Mouse (Mus musculus) adrenal gland, postnatal 4 days (tissue): ENCODE data around the gene H1fnt. TPM values are rescaled to one million over a fixed set of nuclear protein-coding genes. Genes with fewer than 3 reads are reported as not detected.

Experiments used
- DNase-seq, 2 experiments: peaks; one replicate each; pipeline ENCODE4 v3.0.0; 2021 to 2022; ENCODE audit warnings: low spot score in 2 of 2, mixed read lengths in 2 of 2
- long read RNA-seq, 2 experiments: library from polyadenylated mRNA; stranded (forward); transcript quantifications; one replicate each; pipeline ENCODE4 v2.0.0; 2021
- total RNA-seq, 2 experiments: library from RNA; stranded (reverse); gene quantifications; 2 replicates each; pipeline ENCODE4 v1.2.3; 2021

Gene H1fnt
- total RNA-seq: not detected
- long read RNA-seq, experiment 1: 0 reads
- long read RNA-seq, experiment 2: 0 reads

DNA sequence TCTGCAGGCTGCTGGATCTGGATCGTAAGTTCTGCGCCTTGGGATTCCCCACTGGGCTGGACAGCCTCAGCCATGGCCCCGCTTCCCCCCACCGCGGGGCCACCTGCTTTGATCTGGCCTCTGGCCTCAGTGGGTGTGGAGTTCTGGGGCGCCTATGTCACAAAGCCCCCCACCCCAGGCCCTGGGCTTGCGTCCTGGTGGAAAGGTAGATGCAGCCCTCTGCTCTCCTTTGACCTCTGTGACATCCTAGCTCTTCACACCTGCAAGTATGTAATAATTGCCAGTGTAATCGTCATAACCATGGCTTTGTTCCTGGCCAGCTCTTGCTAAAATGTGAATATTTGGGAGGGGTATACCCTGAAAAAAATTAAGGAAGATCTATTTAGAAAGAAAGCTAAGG is at the start of gene H1fnt:
Gene H1fnt (minus strand): TSS at position 101 of the 400 bp plus-strand sequence.
- DNase-seq: no peak

DNA sequence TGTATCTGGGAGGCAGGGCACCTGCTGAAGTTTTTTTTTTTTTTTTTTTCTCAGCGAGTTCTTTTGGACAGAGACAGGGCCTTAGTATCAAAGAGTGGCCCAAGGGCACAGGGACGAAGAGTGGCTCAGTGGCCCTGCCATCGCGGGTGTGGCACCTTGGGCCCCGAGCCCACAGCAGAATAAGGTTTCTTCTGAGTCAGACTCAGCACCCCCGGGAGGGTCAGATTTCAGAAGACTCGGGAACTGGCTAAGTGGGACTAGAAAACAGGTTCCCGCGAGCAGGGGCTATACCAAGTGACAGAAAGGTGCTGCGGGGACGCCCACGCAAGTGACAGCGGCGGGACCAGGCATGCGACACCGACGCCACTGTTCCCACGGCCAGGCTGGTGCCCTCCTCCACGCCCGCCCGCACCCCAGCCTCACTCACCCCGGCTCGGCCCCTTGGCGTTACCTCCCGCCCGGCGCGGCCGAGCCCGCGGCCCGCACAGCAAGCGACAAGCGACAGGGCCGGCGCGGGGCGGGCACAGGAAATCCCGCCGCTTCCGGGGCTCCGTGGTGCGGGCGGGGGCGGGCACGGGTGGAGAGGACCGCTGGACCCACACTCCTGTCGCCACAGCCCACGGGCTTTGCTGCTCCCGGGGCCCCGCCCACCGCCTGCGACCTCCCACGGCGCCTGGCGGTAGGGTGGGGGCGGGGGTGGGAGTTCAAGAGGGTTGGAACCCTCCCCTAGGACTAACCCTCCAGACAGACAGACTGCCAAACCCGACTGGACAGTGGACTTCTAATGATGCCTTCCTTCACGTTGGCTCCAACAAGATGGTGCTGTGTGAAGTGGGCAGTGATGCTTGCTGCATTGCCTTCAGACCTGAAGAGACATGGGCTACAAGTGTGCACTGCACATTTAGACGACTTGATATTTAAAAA is 38.8 kb upstream of the H1fnt start, which contains the start of gene Zfp641:
Gene Zfp641 (minus strand): TSS at position 534 of the 924 bp plus-strand sequence.
- peak; percentile 14 to 22 for DNase-seq

DNA sequence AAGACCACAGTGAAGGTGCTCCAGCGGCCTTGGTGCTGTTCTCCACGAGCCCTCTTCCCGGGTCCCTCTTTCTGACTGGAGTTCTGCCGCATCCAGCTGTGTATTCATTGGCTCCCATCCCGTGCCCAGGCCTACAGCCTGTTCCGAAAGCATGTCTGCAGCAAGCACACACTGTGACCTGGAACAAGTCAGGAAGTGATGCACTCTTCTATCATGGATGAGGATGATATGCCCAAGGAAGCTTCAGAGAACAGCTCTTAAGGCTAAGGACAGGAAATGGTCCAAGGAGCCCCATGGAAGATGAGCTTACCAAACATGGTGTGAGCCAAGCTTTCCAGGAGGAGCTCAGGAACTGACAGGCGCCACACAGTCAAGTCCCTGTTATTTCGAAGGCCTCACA is 36.6 kb upstream of the H1fnt start:
- no peak for DNase-seq

DNA sequence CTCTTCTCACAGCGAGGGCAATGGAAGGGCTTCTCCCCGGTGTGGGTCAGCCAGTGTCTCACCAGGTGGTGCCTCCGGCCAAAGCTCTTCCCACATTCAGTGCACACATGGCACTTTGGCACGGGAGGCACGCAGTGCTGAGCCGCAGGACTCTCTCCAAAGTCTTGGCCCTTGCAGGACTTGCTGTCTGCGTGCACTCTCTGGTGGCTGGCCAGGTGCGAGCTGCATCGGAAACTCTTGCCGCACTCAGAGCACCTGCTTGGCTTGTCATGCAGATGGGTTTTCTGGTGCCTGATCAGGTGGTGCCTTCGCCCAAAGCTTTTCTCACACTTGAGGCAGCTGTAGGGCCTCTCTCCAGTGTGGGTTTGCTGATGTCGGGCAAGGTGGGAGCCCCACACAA is 31.5 kb upstream of the H1fnt start:
- DNase-seq: no peak

DNA sequence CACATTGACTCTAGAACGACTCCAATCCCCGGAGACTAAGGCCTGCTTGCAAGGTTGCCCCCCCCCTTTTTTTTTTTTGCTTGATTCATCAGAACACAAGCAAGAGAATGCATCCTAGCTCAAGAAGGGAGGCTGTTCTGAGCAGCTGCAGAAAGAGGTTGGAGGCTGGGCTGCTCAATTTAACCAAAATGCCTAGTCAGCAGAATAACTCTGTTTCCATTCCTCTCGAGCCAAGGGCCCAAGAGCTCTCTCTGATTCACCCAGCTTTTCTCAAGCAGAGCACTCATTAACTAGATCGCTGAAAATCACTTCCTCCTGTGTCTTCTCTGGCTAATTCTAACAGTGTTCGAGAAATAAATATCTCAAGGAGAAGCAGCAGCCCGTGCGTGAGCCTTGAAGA is 29.3 kb upstream of the H1fnt start:
- DNase-seq: no peak

DNA sequence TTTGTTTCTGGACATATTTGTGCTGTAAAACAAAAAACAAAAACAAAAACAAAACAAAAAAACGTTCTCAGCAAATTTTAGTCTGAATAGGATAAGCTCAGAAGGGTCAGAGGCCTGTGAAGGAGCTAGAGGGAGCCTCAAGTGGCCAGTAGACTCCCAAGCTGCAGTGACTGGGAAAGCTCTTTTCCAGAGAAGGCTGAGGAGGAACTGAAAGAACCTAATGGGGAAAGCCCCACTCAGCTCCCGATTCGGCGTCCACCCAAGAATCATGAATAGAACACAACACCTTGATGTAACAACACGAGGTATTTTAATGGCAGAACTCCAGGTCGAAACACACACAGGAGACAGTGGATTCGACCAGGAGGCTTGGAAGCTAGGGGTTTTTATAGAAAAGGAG is 683 bp upstream of the H1fnt start:
- no peak for DNase-seq

DNA sequence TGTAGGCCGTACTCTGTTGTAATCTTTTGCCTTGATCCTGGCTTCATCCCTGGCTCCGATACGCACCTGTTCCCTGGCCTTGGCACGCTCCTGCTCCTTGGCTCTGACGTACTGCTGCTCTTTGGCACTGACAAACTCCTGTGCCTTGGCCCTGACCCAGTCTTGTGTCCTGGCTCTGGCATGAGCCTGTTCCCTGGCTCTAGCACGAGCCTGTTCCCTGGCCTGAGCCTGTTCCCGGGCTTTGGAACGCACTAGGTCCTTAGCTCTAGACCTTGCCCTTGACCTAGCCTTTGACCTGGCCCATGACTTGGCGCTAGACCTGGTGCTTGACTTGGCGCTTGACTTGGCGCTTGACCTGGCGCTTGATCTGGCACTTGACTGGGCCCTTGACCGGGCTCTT is 822 bp downstream of the H1fnt start:
- no peak for DNase-seq

DNA sequence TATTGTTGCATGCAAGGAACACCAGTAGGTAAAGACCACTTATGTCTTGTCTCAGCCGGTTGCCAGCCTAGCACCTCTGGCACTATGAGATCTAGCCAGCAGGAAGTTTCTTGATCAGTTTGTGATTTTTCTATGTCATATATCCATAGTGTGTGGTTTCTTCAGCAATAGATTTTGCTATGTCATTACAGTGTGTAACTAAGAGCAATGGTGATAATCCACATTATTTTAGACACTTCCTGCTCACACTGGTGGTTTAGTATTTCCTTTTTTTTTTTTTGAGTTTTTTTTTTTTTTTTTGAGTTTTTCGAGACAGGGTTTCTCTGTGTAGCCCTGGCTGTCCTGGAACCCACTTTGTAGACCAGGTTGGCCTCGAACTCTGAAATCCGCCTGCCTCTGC is 21.7 kb downstream of the H1fnt start:
- no peak for DNase-seq

DNA sequence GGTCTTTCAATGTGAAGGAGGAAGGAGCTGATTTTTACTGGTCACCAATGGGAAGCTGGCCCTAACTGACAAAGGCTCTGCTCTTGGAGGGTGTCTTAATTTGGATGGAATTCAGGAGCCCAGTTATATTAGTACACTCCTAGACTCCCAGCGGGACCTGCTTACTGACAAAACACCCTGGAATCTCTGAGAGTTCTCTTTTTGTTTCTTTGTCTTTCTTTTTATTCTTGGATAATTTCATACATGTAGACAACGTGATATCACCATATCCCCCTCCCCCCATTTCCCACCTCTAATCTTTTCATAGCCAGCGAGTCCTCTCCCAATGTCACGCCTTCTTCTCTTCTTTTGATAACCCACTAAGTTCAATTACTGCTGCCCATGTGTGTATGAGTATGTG is 22.7 kb downstream of the H1fnt start, which contains the start of gene Olfr286:
Gene Olfr286 (minus strand): TSS at position 101 of the 400 bp plus-strand sequence.
- no peak for DNase-seq

DNA sequence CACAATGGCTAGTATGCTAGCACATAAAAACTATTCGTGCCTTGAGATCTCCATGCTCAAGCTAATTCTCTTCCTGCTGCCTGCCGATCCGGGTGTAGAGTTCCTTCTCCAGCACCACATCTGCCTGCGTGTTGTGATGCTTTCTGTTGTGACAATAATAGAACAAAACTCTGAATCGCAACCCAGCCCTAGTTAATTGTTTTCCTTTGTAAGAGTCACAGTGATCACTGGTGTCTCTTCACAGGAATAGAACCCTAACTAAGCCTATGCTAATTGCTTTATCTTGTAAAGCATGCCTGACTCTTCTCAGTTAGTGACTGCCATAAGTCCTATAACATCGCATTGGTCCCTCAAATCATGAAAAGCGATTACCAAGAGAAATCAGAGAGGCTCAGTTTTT is 31.0 kb downstream of the H1fnt start:
- DNase-seq: no peak

DNA sequence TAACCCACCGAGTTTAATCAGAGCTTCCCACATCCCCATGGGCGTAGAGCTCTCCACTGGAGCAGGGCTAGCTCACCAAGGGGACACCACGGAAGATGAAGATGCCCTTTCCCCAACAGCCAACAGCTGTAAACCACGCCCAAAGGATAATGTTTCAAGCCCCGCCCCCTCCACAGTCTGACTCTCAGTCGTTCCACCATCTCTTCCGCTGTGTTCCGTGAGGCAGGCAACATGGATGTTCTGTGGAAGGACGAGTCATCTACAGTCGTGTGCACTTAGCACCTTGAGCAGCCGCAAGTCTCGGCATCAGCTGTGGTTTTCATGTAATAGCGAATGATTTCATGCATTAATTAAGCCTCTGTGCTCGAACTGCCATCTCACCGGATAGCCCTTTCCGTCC is 31.5 kb downstream of the H1fnt start:
- DNase-seq: no peak

DNA sequence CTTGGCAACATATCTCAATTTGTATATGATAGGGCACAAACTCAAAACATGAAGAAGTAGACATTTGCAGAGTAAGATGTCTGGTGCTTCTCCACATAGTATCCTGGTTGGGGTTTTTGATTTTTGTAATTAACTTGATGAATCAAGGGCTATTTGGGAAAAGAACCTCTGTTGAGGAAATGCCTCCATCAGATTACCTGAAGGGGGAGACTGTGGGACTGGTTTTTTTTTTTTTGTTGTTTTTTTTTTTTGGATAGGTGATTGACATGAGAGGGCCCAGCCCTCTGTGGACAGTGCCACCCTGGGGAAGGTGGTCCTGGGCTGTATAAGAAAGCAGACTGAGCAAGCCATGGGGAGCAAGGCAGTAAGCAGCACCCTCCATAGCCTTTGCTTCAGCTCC is 34.7 kb downstream of the H1fnt start:
- DNase-seq: no peak

DNA sequence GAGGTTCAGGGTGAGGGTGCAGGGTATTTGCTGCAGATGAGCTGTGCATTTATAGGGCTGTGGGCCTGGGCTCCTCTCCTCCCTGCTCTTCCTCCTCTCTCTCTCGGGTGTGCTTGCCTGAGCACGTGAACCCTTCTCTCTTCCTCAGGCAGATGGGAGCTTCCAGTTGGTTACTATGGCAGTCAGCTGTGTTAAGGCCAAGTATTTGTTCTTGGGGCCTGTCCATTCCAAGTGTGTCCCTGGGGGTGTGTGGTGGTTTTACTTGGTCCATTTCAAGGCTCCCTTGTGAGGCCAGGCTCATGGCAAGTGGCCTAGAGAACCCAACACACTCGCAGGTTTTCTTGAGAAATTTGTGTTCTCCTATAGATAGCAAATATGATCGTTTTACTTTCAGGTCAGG is 36.2 kb downstream of the H1fnt start, which contains the start of the genes Gm44579 and Olfr287:
Gene Gm44579 (minus strand): TSS at position 101 of the 400 bp plus-strand sequence.
Gene Olfr287 (minus strand): TSS at position 180 of the 400 bp plus-strand sequence.
- DNase-seq: no peak

DNA sequence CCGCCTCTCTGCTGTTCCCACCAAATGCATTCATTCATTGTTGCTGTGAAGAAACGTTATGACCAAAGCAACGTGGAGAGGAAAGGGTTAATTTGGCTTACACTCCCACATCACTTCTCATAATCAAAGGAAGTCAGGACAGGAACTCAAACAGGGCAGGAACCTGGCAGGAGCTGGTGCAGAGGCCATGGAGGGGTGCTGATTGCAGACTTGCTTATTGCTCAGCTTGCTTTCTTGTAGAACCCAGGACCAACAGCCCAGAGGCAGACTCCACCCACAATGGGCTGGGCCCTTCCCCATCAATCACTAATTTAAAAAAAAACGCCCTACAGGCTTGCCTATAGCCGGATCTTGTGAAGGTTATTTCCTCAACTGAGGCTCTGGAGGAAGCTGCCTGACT is 43.0 kb downstream of the H1fnt start:
- DNase-seq: no peak

DNA sequence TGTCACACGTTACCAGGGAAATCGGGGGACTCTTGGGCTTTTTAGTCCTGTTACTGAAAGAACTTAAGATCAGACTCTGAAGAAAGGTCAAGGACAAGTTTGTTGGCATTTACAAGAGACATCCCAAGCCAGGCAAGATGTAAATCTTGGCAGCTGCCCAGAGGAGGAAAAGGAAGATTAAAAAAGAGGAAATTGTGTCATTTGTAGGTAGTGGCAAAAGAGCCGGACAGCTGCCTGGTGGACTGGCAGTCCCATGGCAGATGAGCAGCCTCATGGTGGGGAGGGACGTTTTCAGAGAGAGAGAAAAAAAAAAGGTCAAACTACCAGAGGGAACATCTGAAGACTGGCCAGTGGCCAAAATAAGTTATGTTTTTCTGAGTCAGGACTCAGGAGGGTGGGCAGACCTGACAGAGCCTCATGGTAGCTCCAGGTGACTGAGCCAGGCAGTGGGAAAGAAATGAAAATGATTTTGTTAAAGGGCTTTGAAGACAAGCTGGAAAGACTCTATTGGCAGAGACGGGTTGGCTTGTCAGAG is 43.7 kb downstream of the H1fnt start:
- DNase-seq: no peak

DNA sequence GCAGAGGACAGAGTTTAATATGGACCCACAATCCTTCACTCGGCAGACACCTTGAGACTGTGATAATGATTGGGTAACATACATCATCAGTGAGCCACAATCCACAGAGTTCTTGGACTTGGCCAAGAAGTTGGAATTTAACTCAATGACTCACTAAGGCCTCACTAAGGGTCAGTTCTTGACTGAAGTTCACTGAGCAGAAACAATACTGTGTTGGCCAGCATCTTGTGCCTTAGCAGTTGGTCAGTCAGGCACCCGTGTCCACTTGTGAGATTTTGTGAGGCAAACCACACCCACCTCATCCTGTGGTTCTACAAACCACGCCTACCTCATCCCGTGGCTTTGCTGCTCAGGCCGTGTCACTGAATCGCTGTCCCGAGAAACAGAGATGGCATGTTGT is 47.4 kb downstream of the H1fnt start:
- no peak for DNase-seq

Other genes starting within 250 kb of the H1fnt start
- 10 to 100 TPM; 76.5 to 88.7 TPM for gene Pfkm, start 164.7 kb downstream of the H1fnt start, total RNA-seq
- gene Senp1, start 163.5 kb downstream of the H1fnt start, total RNA-seq: 10 to 100 TPM; 26.0 to 28.8 TPM
- gene Asb8, start 91.7 kb downstream of the H1fnt start, total RNA-seq: 10 to 100 TPM; 48.6 to 50.3 TPM
- gene Ccdc184, start 90.1 kb downstream of the H1fnt start, total RNA-seq: 1 to 10 TPM; 2.0 TPM
- not detected for gene Olfr288, start 61.8 kb downstream of the H1fnt start, total RNA-seq
- not detected for gene Gm44579, start 36.3 kb downstream of the H1fnt start, total RNA-seq
- gene Olfr287, start 36.2 kb downstream of the H1fnt start, total RNA-seq: not detected
- not detected for gene Olfr286, start 22.8 kb downstream of the H1fnt start, total RNA-seq
- 1 to 10 TPM; 8.4 to 8.8 TPM for gene Zfp641, start 38.9 kb upstream of the H1fnt start, total RNA-seq
- gene Olfr285, start 60.1 kb upstream of the H1fnt start, total RNA-seq: not detected
- not detected for gene Olfr284, start 83.7 kb upstream of the H1fnt start, total RNA-seq
- not detected for gene Olfr283, start 123.7 kb upstream of the H1fnt start, total RNA-seq
- not detected for gene Olfr282, start 173.9 kb upstream of the H1fnt start, total RNA-seq
- gene Olfr281, start 195.3 kb upstream of the H1fnt start, total RNA-seq: not detected
- gene OR5BS1P, start 212.6 kb upstream of the H1fnt start, total RNA-seq: not detected
- not detected for gene Lalba, start 225.4 kb upstream of the H1fnt start, total RNA-seq
- not detected for gene Olfr279, start 235.1 kb upstream of the H1fnt start, total RNA-seq